Comparison of ENCODE assay signal across 11 mouse cellular contexts in genomic region chr9:54732122-54732521, GRCm38 (mm10). TPM values are rescaled to one million over a fixed set of nuclear protein-coding genes. Genes with fewer than 3 reads are reported as not detected.
DNase-seq lines count a peak whose midpoint lies in the region; ATAC-seq and TF ChIP-seq lines count a peak whose summit lies in the region.
"Had no signal": no experiment of that assay in that cellular context is flagged by ENCODE, and none has a peak within 500 bp of the region (broad histone marks: within the 10 kb centered on the region; RNA-seq: fewer than 3 reads in every experiment).

No protein-coding gene starts in this region.

- no peak for ATAC-seq in lung, embryonic 14.5 days (ENCODE audit: insufficient read depth)
- ATAC-seq in common myeloid progenitor, adult 5-6 weeks (replicated peaks; ENCODE audit: low read depth, poor library complexity, severe bottlenecking): peak; percentile 43; the same call in 1 of the 2 replicates

- H3K9ac ChIP-seq in lung, embryonic 14.5 days: no peak overlapping the region
- H3K9ac ChIP-seq: forebrain, embryonic 12.5 days; hindbrain, embryonic 15.5 days had no signal

- H3K4me3 ChIP-seq in lung, embryonic 14.5 days (ENCODE audit: low read depth, low read length): no peak overlapping the region
- H3K4me3 ChIP-seq: forebrain, embryonic 12.5 days; hindbrain, embryonic 15.5 days had no signal

- peaks cover 24% of the 10 kb centered on the region for H3K36me3 ChIP-seq in lung, embryonic 14.5 days (ENCODE audit: insufficient read depth)

- DNase-seq in lung, embryonic 14.5 days: peak; percentile 80
- no peak for DNase-seq in lung, postnatal 4 days
- DNase-seq in MEL-GATA-1-ER (ENCODE audit: extremely low read depth, low read depth): peak; percentile 52
- peak; percentile 68 for DNase-seq in naive thymus-derived CD4-positive, alpha-beta T cell, adult 2 months (ENCODE audit: low read depth)
- no peak for DNase-seq in testis, postnatal 10 days (ENCODE audit: low spot score)
- no peak for DNase-seq in Muller cell, postnatal 12 days (ENCODE audit: inconsistent ontology term)
- no peak for DNase-seq in spleen, postnatal 4 days (ENCODE audit: low spot score in 2 of 2)
- DNase-seq: right cerebral cortex, postnatal 4 days had no signal

- H3K4me2 ChIP-seq in lung, embryonic 14.5 days: no peak overlapping the region
- H3K4me2 ChIP-seq: forebrain, embryonic 12.5 days; hindbrain, embryonic 15.5 days had no signal

- no peaks in the 10 kb centered on the region for H3K9me3 ChIP-seq in lung, embryonic 14.5 days (ENCODE audit: low read depth, low read length)
- H3K9me3 ChIP-seq: forebrain, embryonic 12.5 days; hindbrain, embryonic 15.5 days had no signal

- peak; percentile 71 for TF ChIP-seq CTCF in lung, embryonic 14.5 days (IDR thresholded peaks at IDR 0.05; ENCODE audit: low read depth)

- WGBS in lung, embryonic 14.5 days: 89% methylated on average over 2 of the region's 2 CpGs

- 0 out of 2 replicates have a peak, but pooled peaks cover 2% of the 10 kb centered on the region for H3K4me1 ChIP-seq in lung, embryonic 14.5 days (ENCODE audit: insufficient read depth)

- no peaks in the 10 kb centered on the region for H3K27me3 ChIP-seq in lung, embryonic 14.5 days (ENCODE audit: insufficient read depth, low read length)
- H3K27me3 ChIP-seq: forebrain, embryonic 12.5 days; hindbrain, embryonic 15.5 days had no signal

- H3K27ac ChIP-seq in lung, embryonic 14.5 days (ENCODE audit: low read depth): no peak overlapping the region
- H3K27ac ChIP-seq: forebrain, embryonic 12.5 days; hindbrain, embryonic 15.5 days had no signal

RNA-seq across cellular contexts. Expression of gene Wdr61, which starts 2.2 kb away (rescaled TPM):
- polyA plus RNA-seq in lung, embryonic 14.5 days (2014; fragmentation: Nextera tagmentation; extraction: Ambion mirVana): 148 and 156 TPM in 2 replicates
- total RNA-seq in common myeloid progenitor, adult 5-6 weeks (2017): 98.2 and 105 TPM in 2 replicates

RNA-seq across cellular contexts. Expression of gene Crabp1, which starts 32.4 kb away (rescaled TPM):
- polyA plus RNA-seq in lung, embryonic 14.5 days (2014; fragmentation: Nextera tagmentation; extraction: Ambion mirVana): 13.2 and 15.1 TPM in 2 replicates
- not detected in 2 replicates for total RNA-seq in common myeloid progenitor, adult 5-6 weeks (2017)

RNA-seq across cellular contexts. Expression of gene Dnaja4, which starts 33.4 kb away (rescaled TPM):
- 6.1 and 6.3 TPM in 2 replicates for polyA plus RNA-seq in lung, embryonic 14.5 days (2014; fragmentation: Nextera tagmentation; extraction: Ambion mirVana)
- 3.8 and 6.7 TPM in 2 replicates for total RNA-seq in common myeloid progenitor, adult 5-6 weeks (2017)

Comparison
In these comparisons a context has a peak if more than half of its experiments do, and no peak if none do; other contexts are left out.
1. DNase-seq: peak in lung, embryonic 14.5 days (single experiment), MEL-GATA-1-ER (single experiment) and naive thymus-derived CD4-positive, alpha-beta T cell, adult 2 months (single experiment); none in lung, postnatal 4 days (0 of 2), testis, postnatal 10 days (single experiment), Muller cell, postnatal 12 days (single experiment) and spleen, postnatal 4 days (0 of 2).